Mouse (Mus musculus): ENCODE results near the gene Cdkn2d.
A peak's percentile ranks its signal among the peaks of the same experiment; 100 is the strongest.

Gene Cdkn2d

DNA sequence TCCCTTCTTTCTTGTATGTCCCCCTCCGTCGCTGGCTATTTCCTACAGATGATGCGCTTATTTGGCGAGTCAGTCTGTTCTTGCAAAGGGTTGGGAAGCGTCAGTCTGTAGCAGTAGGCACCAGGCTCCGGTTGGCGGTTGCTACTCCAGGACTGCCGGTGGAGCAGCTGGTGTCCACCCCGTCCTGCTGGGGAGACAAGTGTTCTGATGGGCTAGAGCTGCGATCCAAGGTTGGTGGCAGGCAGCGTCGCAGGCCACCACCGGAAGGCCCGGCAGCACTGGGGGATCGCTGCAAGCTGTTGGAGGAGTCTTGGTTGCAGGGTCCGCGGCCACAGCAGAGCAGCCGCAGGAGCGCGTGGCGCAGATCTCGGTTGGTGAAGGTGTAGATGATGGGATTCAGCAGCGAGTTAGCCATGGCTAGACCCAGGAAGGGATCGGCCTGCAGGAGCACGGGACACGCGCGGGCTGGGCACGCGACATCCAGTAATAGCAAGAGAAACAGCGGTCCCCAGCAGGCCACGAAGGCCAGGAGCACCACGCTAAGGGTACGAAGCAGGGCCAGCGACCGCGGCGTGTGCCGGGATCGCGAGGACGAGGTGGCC is 47.3 kb downstream of the Cdkn2d start:
- DNase-seq = no peak

- DNase-seq = peak; percentile 76
These were observed 49.9 kb downstream of the Cdkn2d start for GRCm38 (mm10) chr9:21241343-21241742.

DNA sequence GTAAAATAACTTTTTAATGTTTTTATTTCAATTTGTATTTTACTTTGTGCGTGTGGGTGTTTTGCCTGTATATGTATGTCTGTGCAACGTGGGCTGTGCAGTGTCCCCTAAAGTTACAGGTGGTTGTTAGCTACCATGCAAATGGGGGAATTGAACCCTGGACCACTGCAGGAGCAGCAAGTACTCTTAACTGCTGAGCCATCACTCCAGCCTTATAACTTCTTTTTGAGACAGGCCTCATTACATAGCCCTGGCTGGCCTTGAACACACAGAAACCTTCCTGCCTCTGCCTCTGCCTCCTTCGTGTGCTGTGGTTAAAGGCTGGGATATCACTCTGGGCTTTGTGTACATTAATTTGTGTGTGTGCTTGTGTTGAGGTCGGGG is 51.8 kb downstream of the Cdkn2d start:
- no peak for DNase-seq

DNA sequence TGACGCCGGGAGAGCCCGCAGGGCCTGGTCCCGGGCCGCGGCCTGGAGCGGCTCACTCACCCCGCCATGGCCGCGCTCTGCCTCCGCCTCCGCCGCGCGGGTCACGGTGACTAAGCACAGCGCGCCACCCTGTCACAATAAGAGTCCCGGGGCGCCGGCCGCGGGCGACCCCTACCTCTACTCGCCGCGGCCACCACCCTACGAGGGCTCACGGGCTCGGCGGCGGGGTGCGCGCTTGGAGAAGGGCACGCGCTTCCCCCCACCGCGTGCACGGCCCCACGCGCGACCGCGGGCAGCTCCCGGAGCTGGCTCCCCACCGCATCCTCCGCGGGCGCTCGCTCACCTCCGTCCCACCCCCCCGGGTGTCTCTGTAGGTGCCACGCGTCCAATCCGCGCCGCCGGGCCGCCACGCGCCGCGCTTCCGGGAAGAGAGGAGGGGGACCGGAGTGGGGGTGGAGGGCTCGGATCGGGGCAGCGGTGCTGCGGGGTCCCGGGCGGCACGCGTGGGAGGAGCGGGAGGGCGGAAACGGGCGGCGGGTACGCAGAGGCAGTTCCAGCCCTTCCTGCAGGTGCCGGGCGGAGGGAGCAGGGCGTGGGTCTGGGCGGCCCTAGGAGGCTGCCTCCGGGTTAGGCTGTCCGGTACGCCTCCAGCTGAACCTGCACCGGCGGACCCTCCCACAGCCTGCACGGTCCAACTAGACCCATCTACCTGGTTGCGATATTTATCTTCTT is 52.3 kb downstream of the Cdkn2d start, which contains the start of gene Keap1:
Keap1 (minus strand) TSS at position 629 of the 732 bp plus-strand sequence.
- DNase-seq = peak; percentile 78
